In the genomic region with DNA sequence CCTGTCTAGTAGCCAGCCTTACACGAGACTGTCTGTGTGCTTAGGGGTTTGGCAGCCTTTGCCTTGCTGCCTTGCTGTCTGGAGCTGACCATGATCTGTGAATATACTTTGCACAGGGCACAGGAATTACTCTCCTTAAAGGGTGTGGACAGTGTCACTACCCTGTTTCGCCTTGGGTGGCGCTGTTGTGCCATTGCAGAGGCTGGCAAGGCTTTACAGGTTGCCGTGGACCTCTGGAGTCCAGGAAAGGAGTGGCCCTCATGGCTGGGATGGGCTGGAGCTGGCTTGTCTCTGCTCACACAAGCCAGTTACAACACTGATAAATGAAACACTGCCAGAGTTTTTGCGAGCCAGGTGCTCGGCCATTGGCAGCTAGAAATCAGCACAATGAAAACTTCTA, we compare ENCODE assay signal across 8 mouse cellular contexts.
A peak's percentile ranks its signal among the peaks of the same experiment; 100 is the strongest.
DNase-seq lines count a peak whose midpoint lies in the region.

No protein-coding gene starts in this region.

- intact Hi-C loops in left cerebral cortex, postnatal 4 days (cut with DNase I), result no loop called here
- intact Hi-C loops in heart, postnatal 36 days (cut with DNase I), result loop anchor here (5.0 kb wide), 2 partner anchors 107 to 178 kb away; no protein-coding TSS in a partner anchor

- DNase-seq in left cerebral cortex, postnatal 4 days, result peak; percentile 53
- DNase-seq in left cerebral cortex, adult 8-10 months (ENCODE audit: low spot score in 2 of 2), result no peak
- peak; percentile 79 for DNase-seq in ZHBTc4 (ENCODE audit: low read depth, low spot score)
- peak; percentile 27 for DNase-seq in cerebellum, adult 8-10 months
- DNase-seq in heart, postnatal 36 days, result peak; percentile 14 to 55
- DNase-seq in lung, postnatal 25 days (ENCODE audit: low spot score), result peak; percentile 46
- no peak for DNase-seq in B cell, adult 2 months
- DNase-seq in right cerebral cortex, postnatal 36 days (ENCODE audit: low spot score in 2 of 2), result no peak

Comparison
In these comparisons a context has a peak if more than half of its experiments do, and no peak if none do; other contexts are left out.
1. DNase-seq: peak in left cerebral cortex, postnatal 4 days (single experiment), ZHBTc4 (single experiment), cerebellum, adult 8-10 months (single experiment), heart, postnatal 36 days (2 of 2) and lung, postnatal 25 days (single experiment); none in left cerebral cortex, adult 8-10 months (0 of 2), B cell, adult 2 months (0 of 2) and right cerebral cortex, postnatal 36 days (0 of 2).